Mouse (Mus musculus) lung, postnatal 0 days (tissue): ENCODE measurements at regions not wholly inside any gene's neighbourhood (a gene's known extent, or its start where the extent isn't known, plus 50 kb on each side); places are given as distances from the start of the nearest gene placed in this dataset.

ENCODE experiments used
- ATAC-seq: fragments of 200-750 bp; cut with Nextera tagmentation; 2 replicates; pipeline ENCODE4 v1.8.0; 2017; ENCODE audit warnings: moderate library complexity
- DNase-seq: peaks from one replicate; pipeline ENCODE4 v3.0.0-alpha.2; 2016; ENCODE audit warnings: low spot score
- H3K27ac ChIP-seq: fragments of 300-500 bp; sonication (generic); 2 replicates; pipeline ENCODE4 v1.5.1; 2014; ENCODE audit warnings: antibody characterized with exemption, mild to moderate bottlenecking, low read length, mixed read lengths
- H3K27me3 ChIP-seq: fragments of 300-500 bp; sonication (generic); replicated peaks from 2 replicates; pipeline ENCODE4 v1.6.1; 2014; ENCODE audit warnings: low read length, mixed read lengths; ENCODE audit not compliant: insufficient read depth
- H3K36me3 ChIP-seq: fragments of 300-500 bp; sonication (generic); 2 replicates; pipeline ENCODE4 v1.6.1; 2014; ENCODE audit warnings: low read length, mixed read lengths; ENCODE audit not compliant: insufficient read depth
- H3K4me1 ChIP-seq: fragments of 300-500 bp; sonication (generic); 2 replicates; pipeline ENCODE4 v1.6.1; 2014; ENCODE audit warnings: antibody characterized with exemption, low read depth, low read length, mixed read lengths; ENCODE audit not compliant: insufficient read depth
- H3K4me2 ChIP-seq: fragments of 300-500 bp; sonication (generic); replicated peaks from 2 replicates; pipeline ENCODE4 v1.6.1; 2014; ENCODE audit warnings: low read depth, mild to moderate bottlenecking, low read length, moderate library complexity, mixed read lengths
- H3K4me3 ChIP-seq: fragments of 300-500 bp; sonication (generic); 2 replicates; pipeline ENCODE4 v1.5.1; 2014; ENCODE audit warnings: low read depth, low read length
- H3K9ac ChIP-seq: fragments of 300-500 bp; sonication (generic); replicated peaks from 2 replicates; pipeline ENCODE4 v1.6.1; 2014; ENCODE audit warnings: low read depth, mild to moderate bottlenecking
- H3K9me3 ChIP-seq: fragments of 300-500 bp; sonication (generic); 2 replicates; pipeline ENCODE4 v1.6.1; 2016; ENCODE audit warnings: low read length, mixed read lengths
- CTCF ChIP-seq: IDR thresholded peaks from 2 replicates; pipeline ENCODE4 v1.5.1; 2016; ENCODE audit warnings: antibody characterized with exemption, mild to moderate bottlenecking
- EP300 ChIP-seq: IDR thresholded peaks from 2 replicates; pipeline ENCODE4 v1.6.1; 2016; ENCODE audit warnings: antibody characterized with exemption, mild to moderate bottlenecking, control low read depth
- WGBS: fragments of 180-500 bp; shearing (Covaris S2); extraction: QIAGEN DNeasy Blood & Tissue Kit; methylation state at CpG from one replicate; pipeline ENCODE4 v1.1.7; 2014; 5-methylcytosine and 5-hydroxymethylcytosine counted together

DNA sequence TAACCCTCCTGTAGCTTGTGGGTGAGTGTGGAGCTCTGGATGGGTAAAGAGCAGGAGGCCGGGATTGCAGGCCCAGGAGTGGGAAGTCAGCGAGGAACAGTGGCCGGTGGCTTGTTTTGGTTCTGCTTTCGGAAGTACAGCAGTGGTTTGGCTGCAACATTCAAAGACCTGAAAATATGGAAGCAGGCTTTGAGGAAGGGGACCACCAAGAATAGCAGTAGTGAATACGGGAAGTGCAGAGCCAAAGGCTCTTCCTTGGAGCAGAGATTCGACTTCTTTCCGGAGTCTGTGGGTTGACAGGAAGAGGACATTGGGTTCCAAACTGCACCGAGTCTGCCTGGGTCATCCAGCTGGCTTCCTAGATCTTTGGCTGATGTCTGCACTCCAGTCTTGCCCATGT is 209.1 kb upstream of the Klf4 start:
- DNase-seq = peak; percentile 19
- no peak overlapping the region for H3K9ac ChIP-seq
- WGBS = 88% methylated on average over 8 of the region's 8 CpGs
- H3K4me2 ChIP-seq = no peak overlapping the region
- H3K9me3 ChIP-seq = no peaks in the 10 kb centered on the region
- TF ChIP-seq CTCF = no peak
- no peak for TF ChIP-seq EP300
- H3K4me1 ChIP-seq = no peaks in the 10 kb centered on the region
- no peaks in the 10 kb centered on the region for H3K36me3 ChIP-seq
- no peaks in the 10 kb centered on the region for H3K27me3 ChIP-seq
- H3K4me3 ChIP-seq = no peak overlapping the region
- H3K27ac ChIP-seq = no peak overlapping the region
- ATAC-seq = no peak

- no peak overlapping the region for H3K4me2 ChIP-seq
- H3K9ac ChIP-seq = no peak overlapping the region
- ATAC-seq (no peak), DNase-seq (no peak)
- H3K4me3 ChIP-seq = no peak overlapping the region
- no peaks in the 10 kb centered on the region for H3K9me3 ChIP-seq
- 88% methylated on average over 15 of the region's 15 CpGs for WGBS
- no peaks in the 10 kb centered on the region for H3K4me1 ChIP-seq
- H3K27me3 ChIP-seq = no peaks in the 10 kb centered on the region
- H3K27ac ChIP-seq = no peak overlapping the region
- no peaks in the 10 kb centered on the region for H3K36me3 ChIP-seq
- TF ChIP-seq CTCF (no peak), EP300 (no peak)
Observed at GRCm38 (mm10) chr4:55740062-55740461, 207.8 kb upstream of the Klf4 start.

- Histone ChIP-seq H3K27ac (no peak overlapping the region), H3K36me3 (no peaks in the 10 kb centered on the region), H3K27me3 (no peaks in the 10 kb centered on the region), H3K4me1 (no peaks in the 10 kb centered on the region), H3K9me3 (no peaks in the 10 kb centered on the region), H3K9ac (no peak overlapping the region), H3K4me3 (no peak overlapping the region), H3K4me2 (no peak overlapping the region)
- ATAC-seq (no peak), DNase-seq (no peak)
- TF ChIP-seq EP300 = no peak
- no peak for TF ChIP-seq CTCF
- WGBS = 97% methylated on average over 1 of the region's 1 CpGs
Observed at GRCm38 (mm10) chr4:55738714-55739113, 206.4 kb upstream of the Klf4 start.

DNA sequence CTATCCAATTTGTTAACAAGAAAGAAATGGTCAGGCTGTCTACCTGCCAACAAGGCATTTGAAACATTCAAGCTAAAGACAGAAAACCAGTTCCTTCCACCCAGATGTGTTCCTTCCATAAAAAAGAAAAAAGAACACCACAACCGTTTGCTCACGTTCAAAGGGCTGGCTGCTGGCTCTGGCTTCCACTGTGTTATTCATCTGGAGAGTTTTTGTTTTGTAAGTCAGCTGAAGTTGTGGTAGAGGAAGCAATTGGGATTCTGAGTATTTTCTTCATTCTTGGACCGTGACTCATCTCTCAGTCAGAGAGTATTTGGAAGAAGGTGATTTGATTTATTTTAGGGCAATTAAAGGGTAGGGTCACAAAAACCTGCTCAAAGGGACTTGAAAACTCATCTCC is 203.2 kb upstream of the Klf4 start:
- Histone ChIP-seq H3K9me3 (no peaks in the 10 kb centered on the region), H3K9ac (no peak overlapping the region), H3K4me1 (no peaks in the 10 kb centered on the region), H3K4me3 (no peak overlapping the region), H3K4me2 (no peak overlapping the region), H3K36me3 (no peaks in the 10 kb centered on the region), H3K27me3 (no peaks in the 10 kb centered on the region), H3K27ac (no peak overlapping the region)
- no peak for DNase-seq
- WGBS = 42% methylated on average over 3 of the region's 3 CpGs
- ATAC-seq = no peak
- no peak for TF ChIP-seq EP300
- TF ChIP-seq CTCF = no peak

DNA sequence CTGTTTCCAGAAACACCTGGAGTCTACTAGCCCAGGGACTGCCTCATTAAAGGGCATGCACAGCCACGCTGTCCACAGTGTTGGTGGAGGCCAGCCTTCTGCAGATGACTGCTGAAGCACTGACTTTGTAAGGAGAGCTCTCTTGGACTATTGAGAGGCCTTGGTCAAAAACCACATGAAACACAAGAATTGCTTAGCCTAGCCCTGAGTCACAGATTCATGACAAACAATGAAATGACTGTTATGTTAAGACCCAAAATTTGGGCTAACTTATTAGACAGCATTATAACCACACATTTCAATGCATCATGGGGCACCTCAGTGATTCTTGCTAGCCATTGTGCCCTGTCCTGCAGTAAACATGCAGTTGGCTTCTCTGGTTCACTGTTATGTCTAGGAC is 202.1 kb upstream of the Klf4 start:
- Histone ChIP-seq H3K4me1 (no peaks in the 10 kb centered on the region), H3K27ac (no peak overlapping the region), H3K9ac (no peak overlapping the region), H3K9me3 (no peaks in the 10 kb centered on the region), H3K4me3 (no peak overlapping the region), H3K4me2 (no peak overlapping the region), H3K27me3 (no peaks in the 10 kb centered on the region), H3K36me3 (no peaks in the 10 kb centered on the region)
- no peak for DNase-seq
- TF ChIP-seq CTCF (no peak), EP300 (no peak)
- no peak for ATAC-seq
- WGBS = 74% methylated on average over 1 of the region's 1 CpGs

DNA sequence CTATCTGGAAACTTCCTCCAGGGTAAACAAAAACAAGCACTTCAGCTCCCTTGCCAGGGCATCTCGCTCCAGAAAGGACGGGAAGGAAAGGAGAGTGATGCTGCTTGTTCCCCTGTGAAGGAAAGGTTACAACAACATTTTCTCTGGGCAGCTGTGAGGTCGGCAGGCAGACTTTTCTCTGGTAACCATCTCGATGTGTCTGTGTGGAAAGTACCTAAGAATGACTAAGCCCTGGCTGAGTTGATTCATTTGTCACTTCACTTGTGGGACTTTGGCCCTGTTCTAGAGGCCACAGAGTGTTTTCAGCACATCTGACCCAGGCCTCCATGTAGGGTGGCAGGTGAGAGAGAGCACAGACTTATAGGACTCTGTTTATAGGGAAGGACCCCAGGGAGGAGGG is 201.0 kb upstream of the Klf4 start:
- H3K4me3 ChIP-seq = no peak overlapping the region
- TF ChIP-seq EP300 (no peak), CTCF (no peak)
- WGBS = 39% methylated on average over 4 of the region's 4 CpGs
- H3K4me2 ChIP-seq = no peak overlapping the region
- no peaks in the 10 kb centered on the region for H3K4me1 ChIP-seq
- no peaks in the 10 kb centered on the region for H3K9me3 ChIP-seq
- 0 out of 2 replicates have a peak, but pooled peaks cover 6% of the 10 kb centered on the region for H3K27me3 ChIP-seq
- ATAC-seq (peak; percentile 16; the same call in 1 of the 2 replicates), DNase-seq (peak; percentile 15)
- no peak overlapping the region for H3K27ac ChIP-seq
- no peak overlapping the region for H3K9ac ChIP-seq
- H3K36me3 ChIP-seq = no peaks in the 10 kb centered on the region

- H3K4me1 ChIP-seq = no peaks in the 10 kb centered on the region
- TF ChIP-seq CTCF (no peak), EP300 (no peak)
- ATAC-seq (peak; percentile 68), DNase-seq (peak; percentile 79)
- 0 out of 2 replicates have a peak, but pooled peaks cover 6% of the 10 kb centered on the region for H3K27me3 ChIP-seq
- no peaks in the 10 kb centered on the region for H3K9me3 ChIP-seq
- no peak overlapping the region for H3K27ac ChIP-seq
- H3K4me2 ChIP-seq = no peak overlapping the region
- H3K36me3 ChIP-seq = no peaks in the 10 kb centered on the region
- no peak overlapping the region for H3K4me3 ChIP-seq
- 51% methylated on average over 4 of the region's 4 CpGs for WGBS
- no peak overlapping the region for H3K9ac ChIP-seq
Observed at GRCm38 (mm10) chr4:55732006-55732405, 199.7 kb upstream of the Klf4 start.
